Mouse (Mus musculus) heart, adult 10 weeks (tissue): ENCODE results near the gene Tnfaip8l1. TPM values are rescaled to one million over a fixed set of nuclear protein-coding genes. Genes with fewer than 3 reads are reported as not detected.

ENCODE experiments used
- polyA plus RNA-seq: library from polyadenylated mRNA; stranded (reverse); fragments of 350-450 nt; fragmentation: Illumina TruSeq; extraction: RNeasy Lipid Tissue Mini Kit (QIAGEN cat#74804); gene quantifications from one replicate; pipeline ENCODE4 v1.2.3, GENCODE M21; 2014; ENCODE audit warnings: low read depth, low replicate concordance

The Tnfaip8l1 gene
- 1.0 TPM for polyA plus RNA-seq

DNA sequence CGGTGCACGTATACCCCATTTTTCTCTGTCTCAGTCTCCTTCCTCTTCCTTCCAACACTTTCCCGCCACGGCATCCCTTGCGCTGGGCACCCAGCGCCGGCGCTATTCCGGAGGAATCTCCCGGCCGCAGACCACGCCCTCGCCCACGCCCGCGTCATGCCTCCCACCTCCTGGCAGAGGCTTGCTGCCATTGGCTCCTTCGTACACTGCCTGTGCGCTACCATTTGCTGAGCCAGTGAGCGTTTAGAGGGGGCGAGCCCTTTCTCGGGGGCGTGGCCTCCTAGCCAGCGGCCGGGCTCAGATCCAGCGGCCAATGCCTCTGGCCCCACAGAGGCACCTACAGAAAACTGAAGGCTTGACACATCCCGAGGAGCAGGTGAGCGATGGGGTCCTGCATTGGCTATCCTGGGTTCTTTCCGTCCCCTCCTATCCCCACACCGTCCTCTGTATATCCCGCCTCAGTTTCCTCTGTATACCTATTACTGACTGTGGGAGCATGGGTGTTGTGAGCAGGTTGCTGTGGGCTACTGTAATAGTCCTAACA, at the start of gene Tnfaip8l1:
Gene Tnfaip8l1, plus strand, starts transcription at position 247 of the 544 bp plus-strand sequence.

DNA sequence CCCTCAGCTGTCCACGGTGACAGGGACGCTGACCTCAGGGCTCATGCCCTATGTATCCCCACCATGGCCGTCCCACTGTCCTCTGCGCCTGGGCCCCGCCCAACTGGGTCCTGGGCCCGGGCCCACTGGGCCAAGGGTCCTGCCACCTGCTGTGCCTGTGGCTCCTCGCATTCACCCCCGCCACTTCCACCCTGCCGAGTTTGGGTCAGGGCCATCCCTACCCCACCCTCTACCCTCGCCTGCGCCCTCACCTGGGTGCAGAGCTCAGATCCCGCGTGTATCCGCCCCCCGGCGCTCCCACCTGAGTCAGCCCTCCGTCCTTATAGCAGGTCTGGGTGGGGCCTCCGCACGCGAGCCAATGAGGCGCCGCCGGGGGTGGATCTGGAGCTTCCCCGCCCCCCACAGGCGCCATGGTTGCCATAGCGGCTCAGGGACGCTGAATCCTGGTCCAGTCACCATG, 45.0 kb upstream of the Tnfaip8l1 start, which contains the start of gene Plin5:
Gene Plin5, minus strand, starts transcription at position 346 of the 460 bp plus-strand sequence.

DNA sequence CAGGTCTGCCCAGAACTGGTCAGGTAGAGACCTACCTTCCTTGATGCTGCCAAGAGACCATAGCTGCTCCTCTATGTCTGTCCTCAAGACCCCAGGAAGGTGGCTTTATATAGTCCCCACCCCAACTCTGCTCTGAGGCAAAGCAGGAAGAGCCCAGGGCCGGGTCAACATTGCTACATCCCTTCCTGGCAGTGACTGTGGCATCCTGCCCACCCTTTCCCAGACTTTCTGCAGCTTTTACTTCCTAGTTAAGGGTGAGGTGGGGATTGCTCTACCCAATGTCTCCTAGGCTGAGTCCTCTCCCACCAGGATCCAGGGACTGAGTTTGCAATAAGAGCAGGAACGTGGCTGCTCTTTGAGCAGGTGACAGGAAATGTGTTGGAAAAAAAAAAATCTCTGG, 40.5 kb upstream of the Tnfaip8l1 start, which contains the start of gene Lrg1:
Gene Lrg1, minus strand, starts transcription at position 176 of the 400 bp plus-strand sequence.

DNA sequence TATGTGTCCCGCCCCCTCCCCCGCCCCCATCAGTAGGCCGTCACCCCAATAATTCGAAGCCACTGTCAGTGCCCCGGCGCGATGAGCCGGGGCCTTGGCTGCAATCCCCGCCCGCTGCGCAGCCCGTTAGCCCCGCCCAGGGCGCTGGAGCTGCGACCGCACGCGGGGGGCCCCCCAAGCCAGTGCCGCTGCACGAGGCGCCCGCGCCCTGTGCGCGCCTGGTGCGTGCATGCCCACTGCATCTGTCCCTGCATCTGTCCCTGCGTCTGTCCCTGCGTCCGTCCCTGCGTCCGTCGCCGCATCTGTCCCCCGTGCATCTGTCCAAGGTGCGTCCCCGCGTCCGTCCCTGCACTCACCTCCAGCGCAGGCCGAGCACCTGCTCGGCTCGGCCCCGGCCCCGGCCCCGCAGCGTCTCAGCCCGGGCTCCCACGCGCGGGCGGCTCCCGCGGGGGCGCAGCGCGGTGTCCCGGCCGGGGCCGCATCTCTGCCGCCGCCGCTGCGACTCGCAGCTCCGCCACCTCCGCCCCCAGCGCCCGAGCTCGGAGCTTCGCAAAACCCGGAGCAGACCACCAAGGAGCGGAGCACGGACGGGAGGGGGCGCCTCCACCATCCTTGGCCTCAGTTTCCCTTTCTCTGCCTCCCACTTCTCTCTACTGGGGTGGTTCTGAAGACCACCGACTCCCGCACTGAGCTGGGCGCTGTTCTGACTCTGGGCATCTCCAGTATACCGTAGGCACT, 22.2 kb upstream of the Tnfaip8l1 start, which contains the start of gene Sema6b:
Gene Sema6b, minus strand, starts transcription at position 486 of the 738 bp plus-strand sequence.

DNA sequence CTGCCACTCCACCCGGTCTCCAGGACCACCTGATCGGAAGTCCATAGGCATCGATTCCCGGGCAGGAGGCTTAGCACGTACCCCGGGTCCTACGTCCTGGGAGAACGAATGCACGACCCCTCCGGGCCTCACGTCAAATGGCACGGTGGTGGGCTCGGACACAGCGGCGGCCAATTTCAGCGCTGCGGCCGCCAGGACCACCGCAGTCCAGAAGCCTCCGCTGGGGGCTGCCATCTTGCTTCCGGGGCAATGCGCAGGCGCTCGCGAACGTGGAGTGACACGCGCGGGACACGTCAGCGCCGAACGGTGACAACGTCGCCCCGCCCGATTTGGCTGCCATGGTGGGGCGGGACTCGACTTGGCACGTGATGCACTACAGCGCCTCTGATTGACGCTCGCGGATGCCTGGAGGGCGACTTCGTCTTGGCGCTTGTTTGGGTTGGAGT, 21.4 kb downstream of the Tnfaip8l1 start, which contains the start of gene Mydgf:
Gene Mydgf, minus strand, starts transcription at position 263 of the 446 bp plus-strand sequence.

DNA sequence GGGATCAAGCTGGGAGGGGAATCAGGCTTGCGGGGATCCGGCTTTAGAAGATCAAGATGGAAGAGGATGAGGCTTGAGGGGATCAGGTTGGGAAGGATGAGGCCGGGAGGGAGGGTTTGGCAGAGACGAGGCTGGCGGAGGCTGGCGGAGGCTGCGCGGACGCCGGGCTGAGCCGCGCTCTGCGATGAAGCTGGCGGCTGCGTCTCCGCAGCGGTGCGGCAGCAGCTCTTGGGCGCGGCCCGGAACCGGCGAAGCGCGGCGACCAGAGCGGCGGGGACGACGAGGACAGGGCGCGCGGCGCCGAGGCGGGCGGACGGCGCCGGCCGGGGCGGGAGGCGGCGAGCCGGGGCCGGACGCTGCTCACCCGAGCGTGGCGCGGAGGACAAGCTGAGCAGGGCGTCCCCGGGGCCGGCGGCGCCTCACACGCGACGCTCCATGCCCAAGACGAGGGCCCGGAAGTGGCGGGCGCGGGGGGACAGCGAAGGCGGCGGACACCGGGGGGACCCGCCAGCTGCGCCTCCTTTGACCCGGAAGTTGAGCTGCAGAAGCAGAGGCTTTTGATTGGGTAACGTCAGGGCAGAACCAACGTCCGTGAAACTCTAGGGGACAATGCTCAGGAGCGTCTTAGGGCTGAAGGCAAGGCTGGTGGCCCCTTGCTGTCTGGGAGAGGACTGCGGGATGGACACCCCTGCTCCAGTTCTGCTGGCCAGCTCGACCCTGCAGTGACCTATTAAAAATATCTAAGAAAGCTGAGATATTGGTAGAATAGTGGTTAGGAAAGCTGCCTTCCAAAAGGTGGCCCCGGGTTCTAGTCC, 56.3 kb downstream of the Tnfaip8l1 start, which contains the start of gene Dpp9:
Gene Dpp9, minus strand, starts transcription at position 529 of the 815 bp plus-strand sequence.

Other genes starting within 250 kb of the Tnfaip8l1 start
- 3.5 TPM for gene Zfp119b, start 213.0 kb upstream of the Tnfaip8l1 start, polyA plus RNA-seq
- gene Ebi3, start 209.8 kb upstream of the Tnfaip8l1 start, polyA plus RNA-seq: 0.68 TPM
- 7.9 TPM for gene Yju2, start 203.4 kb upstream of the Tnfaip8l1 start, polyA plus RNA-seq
- gene Shd, start 192.0 kb upstream of the Tnfaip8l1 start, polyA plus RNA-seq: 1.4 TPM
- gene Fsd1, start 176.0 kb upstream of the Tnfaip8l1 start, polyA plus RNA-seq: not detected
- 21.5 TPM for gene Stap2, start 156.9 kb upstream of the Tnfaip8l1 start, polyA plus RNA-seq
- 61.8 TPM for gene Mpnd, start 156.8 kb upstream of the Tnfaip8l1 start, polyA plus RNA-seq
- gene Sh3gl1, start 125.8 kb upstream of the Tnfaip8l1 start, polyA plus RNA-seq: 17.7 TPM
- 0.94 TPM for gene Chaf1a, start 122.0 kb upstream of the Tnfaip8l1 start, polyA plus RNA-seq
- 62.5 TPM for gene Ubxn6, start 87.4 kb upstream of the Tnfaip8l1 start, polyA plus RNA-seq
- gene Hdgfl2, start 82.8 kb upstream of the Tnfaip8l1 start, polyA plus RNA-seq: 54.3 TPM
- 155 TPM for gene Plin4, start 52.7 kb upstream of the Tnfaip8l1 start, polyA plus RNA-seq
- gene Plin5, start 44.9 kb upstream of the Tnfaip8l1 start, polyA plus RNA-seq: 129 TPM
- 41.9 TPM for gene Lrg1, start 40.5 kb upstream of the Tnfaip8l1 start, polyA plus RNA-seq
- 5.3 TPM for gene Sema6b, start 22.1 kb upstream of the Tnfaip8l1 start, polyA plus RNA-seq
- 29.3 TPM for gene Mydgf, start 21.4 kb downstream of the Tnfaip8l1 start, polyA plus RNA-seq
- 33.3 TPM for gene Dpp9, start 56.4 kb downstream of the Tnfaip8l1 start, polyA plus RNA-seq
- 87.5 TPM for gene Fem1a, start 94.3 kb downstream of the Tnfaip8l1 start, polyA plus RNA-seq
- gene Ticam1, start 114.3 kb downstream of the Tnfaip8l1 start, polyA plus RNA-seq: 6.8 TPM
- 98.2 TPM for gene Plin3, start 130.4 kb downstream of the Tnfaip8l1 start, polyA plus RNA-seq
- not detected for gene Arrdc5, start 137.8 kb downstream of the Tnfaip8l1 start, polyA plus RNA-seq
- 0.84 TPM for gene Uhrf1, start 140.8 kb downstream of the Tnfaip8l1 start, polyA plus RNA-seq
- 21.0 TPM for gene Kdm4b, start 163.6 kb downstream of the Tnfaip8l1 start, polyA plus RNA-seq